Mouse (Mus musculus) limb, embryonic 14.5 days (tissue): ENCODE measurements around the gene Ptprs. TPM values are rescaled to one million over a fixed set of nuclear protein-coding genes. Genes with fewer than 3 reads are reported as not detected.

Experiments
- ATAC-seq: fragments of 200-750 bp; cut with Nextera tagmentation; 2 replicates; pipeline ENCODE4 v1.8.0; 2017; ENCODE audit warnings: low read depth, moderate number of reproducible peaks, moderate TSS enrichment; ENCODE audit not compliant: low FRiP score
- DNase-seq: peaks from one replicate; pipeline ENCODE4 v3.0.0-alpha.2; 2015; ENCODE audit warnings: low spot score
- H3K27ac ChIP-seq: fragments of 300-500 bp; sonication (generic); replicated peaks from 2 replicates; pipeline ENCODE4 v1.5.1; 2014; ENCODE audit warnings: low read depth, mild to moderate bottlenecking, low read length, moderate library complexity, mixed read lengths
- H3K27me3 ChIP-seq: fragments of 300-500 bp; sonication (generic); 2 replicates; pipeline ENCODE4 v1.6.1; 2014; ENCODE audit warnings: low read length, mixed read lengths; ENCODE audit not compliant: control insufficient read depth, insufficient read depth
- H3K36me3 ChIP-seq: fragments of 300-500 bp; sonication (generic); 2 replicates; pipeline ENCODE4 v1.6.1; 2014; ENCODE audit warnings: mild to moderate bottlenecking, low read length, moderate library complexity, mixed read lengths; ENCODE audit not compliant: control insufficient read depth, insufficient read depth
- H3K4me1 ChIP-seq: fragments of 300-500 bp; sonication (generic); 2 replicates; pipeline ENCODE4 v1.6.1; 2014; ENCODE audit warnings: antibody characterized with exemption, low read length, mixed read lengths; ENCODE audit not compliant: control insufficient read depth, insufficient read depth
- H3K4me2 ChIP-seq: fragments of 300-500 bp; sonication (generic); replicated peaks from 2 replicates; pipeline ENCODE4 v1.6.1; 2014; ENCODE audit warnings: low read depth, mild to moderate bottlenecking, low read length, moderate library complexity; ENCODE audit not compliant: severe bottlenecking
- H3K4me3 ChIP-seq: fragments of 300-500 bp; sonication (generic); replicated peaks from 2 replicates; pipeline ENCODE4 v1.5.1; 2014; ENCODE audit warnings: low read length
- H3K9ac ChIP-seq: fragments of 300-500 bp; sonication (generic); 2 replicates; pipeline ENCODE4 v1.6.1; 2014; ENCODE audit warnings: mild to moderate bottlenecking, low read depth, low read length, moderate library complexity; ENCODE audit not compliant: severe bottlenecking
- H3K9me3 ChIP-seq: fragments of 300-500 bp; sonication (generic); 2 replicates; pipeline ENCODE4 v1.6.1; 2016; ENCODE audit warnings: low read length; ENCODE audit not compliant: control insufficient read depth
- POLR2A ChIP-seq: fragments of 200-500 bp; IDR thresholded peaks from 2 replicates; pipeline ENCODE4 v1.8.0; 2012; ENCODE audit warnings: inconsistent platforms, mild to moderate bottlenecking, moderate library complexity, borderline replicate concordance; ENCODE audit not compliant: insufficient read depth, insufficient read length; ENCODE audit errors: extremely low read depth
- WGBS: fragments of 180-500 bp; shearing (Covaris S2); extraction: QIAGEN DNeasy Blood & Tissue Kit; methylation state at CpG from one replicate; pipeline ENCODE4 v1.1.7; 2014; 5-methylcytosine and 5-hydroxymethylcytosine counted together
- polyA plus RNA-seq, 2 experiments: library from polyadenylated mRNA; depleted of rRNA in 1 of 2; stranded (reverse) in 1 of 2; unstranded in 1 of 2; fragments of >200 nt; fragmentation: Nextera tagmentation in 1 of 2; extraction: Ambion mirVana in 1 of 2; gene quantifications; 2 replicates each; pipeline versions ENCODE4 v1.2.1 to v1.2.3; 2012 to 2014

Gene Ptprs
- polyA plus RNA-seq, 2 experiments, result 116 to 483 TPM

GRCm38 (mm10) chr17:56460876-56461275 lies 15.4 kb downstream of the Ptprs start:
- no peak for TF ChIP-seq POLR2A
- Histone ChIP-seq H3K27ac (peak overlapping the region; percentile 94), H3K9me3 (no peaks in the 10 kb centered on the region), H3K27me3 (no peaks in the 10 kb centered on the region), H3K4me3 (peak overlapping the region; percentile 70), H3K9ac (peak overlapping the region; percentile 74), H3K4me1 (peaks cover 26% of the 10 kb centered on the region), H3K4me2 (peak overlapping the region; percentile 60), H3K36me3 (peaks cover 26% of the 10 kb centered on the region)
- 5% methylated on average over 6 of the region's 6 CpGs for WGBS
- no peak for DNase-seq
- no peak for ATAC-seq

GRCm38 (mm10) chr17:56457442-56457841 lies 18.8 kb downstream of the Ptprs start:
- Histone ChIP-seq H3K4me2 (no peak overlapping the region), H3K27ac (no peak overlapping the region), H3K36me3 (peaks cover 60% of the 10 kb centered on the region), H3K27me3 (no peaks in the 10 kb centered on the region), H3K4me1 (peaks cover 16% of the 10 kb centered on the region), H3K4me3 (no peak overlapping the region), H3K9me3 (no peaks in the 10 kb centered on the region), H3K9ac (no peak overlapping the region)
- TF ChIP-seq POLR2A, result no peak
- WGBS, result 96% methylated on average over 1 of the region's 1 CpGs
- DNase-seq (no peak), ATAC-seq (no peak)

GRCm38 (mm10) chr17:56456353-56456752 lies 19.9 kb downstream of the Ptprs start:
- ATAC-seq (no peak), DNase-seq (no peak)
- H3K27me3 ChIP-seq, result no peaks in the 10 kb centered on the region
- peaks cover 71% of the 10 kb centered on the region for H3K36me3 ChIP-seq
- H3K27ac ChIP-seq, result no peak overlapping the region
- no peak overlapping the region for H3K4me3 ChIP-seq
- 88% methylated on average over 5 of the region's 5 CpGs for WGBS
- peaks cover 16% of the 10 kb centered on the region for H3K4me1 ChIP-seq
- H3K4me2 ChIP-seq, result no peak overlapping the region
- no peaks in the 10 kb centered on the region for H3K9me3 ChIP-seq
- H3K9ac ChIP-seq, result no peak overlapping the region
- TF ChIP-seq POLR2A, result no peak

- no peaks in the 10 kb centered on the region for H3K9me3 ChIP-seq
- ATAC-seq (no peak), DNase-seq (no peak)
- H3K4me3 ChIP-seq, result no peak overlapping the region
- no peaks in the 10 kb centered on the region for H3K4me1 ChIP-seq
- 87% methylated on average over 4 of the region's 4 CpGs for WGBS
- no peak overlapping the region for H3K9ac ChIP-seq
- no peak overlapping the region for H3K4me2 ChIP-seq
- TF ChIP-seq POLR2A, result no peak
- H3K27ac ChIP-seq, result no peak overlapping the region
- H3K36me3 ChIP-seq, result peaks cover 97% of the 10 kb centered on the region
- H3K27me3 ChIP-seq, result no peaks in the 10 kb centered on the region
Observed at GRCm38 (mm10) chr17:56453689-56454088, 22.6 kb downstream of the Ptprs start.

- ATAC-seq (no peak), DNase-seq (no peak)
- H3K27me3 ChIP-seq, result no peaks in the 10 kb centered on the region
- no peak overlapping the region for H3K4me3 ChIP-seq
- peaks cover 97% of the 10 kb centered on the region for H3K36me3 ChIP-seq
- no peak for TF ChIP-seq POLR2A
- no peaks in the 10 kb centered on the region for H3K9me3 ChIP-seq
- no peaks in the 10 kb centered on the region for H3K4me1 ChIP-seq
- no peak overlapping the region for H3K4me2 ChIP-seq
- 84% methylated on average over 4 of the region's 4 CpGs for WGBS
- no peak overlapping the region for H3K9ac ChIP-seq
- no peak overlapping the region for H3K27ac ChIP-seq
Observed at GRCm38 (mm10) chr17:56453251-56453650, 23.0 kb downstream of the Ptprs start.

GRCm38 (mm10) chr17:56447716-56448115 lies 28.6 kb downstream of the Ptprs start:
- TF ChIP-seq POLR2A, result no peak
- no peaks in the 10 kb centered on the region for H3K4me1 ChIP-seq
- peaks cover 87% of the 10 kb centered on the region for H3K36me3 ChIP-seq
- H3K9me3 ChIP-seq, result no peaks in the 10 kb centered on the region
- WGBS, result 81% methylated on average over 2 of the region's 2 CpGs
- no peak overlapping the region for H3K4me2 ChIP-seq
- DNase-seq (no peak), ATAC-seq (no peak)
- no peak overlapping the region for H3K27ac ChIP-seq
- H3K9ac ChIP-seq, result no peak overlapping the region
- H3K4me3 ChIP-seq, result no peak overlapping the region
- no peaks in the 10 kb centered on the region for H3K27me3 ChIP-seq
